Mouse (Mus musculus): ENCODE data around the gene Dleu7. TPM values are rescaled to one million over a fixed set of nuclear protein-coding genes. Genes with fewer than 3 reads are reported as not detected.

Gene Dleu7
- polyA plus RNA-seq, 1 experiment = 0.21 TPM

Other genes starting within 250 kb of the Dleu7 start
- 19.6 and 22.2 TPM in 2 replicates for gene Rnaseh2b, start 458 bp downstream of the Dleu7 start, polyA plus RNA-seq (2012; rRNA removed)
- gene Gucy1b2, start 163.2 kb upstream of the Dleu7 start, polyA plus RNA-seq (2012; rRNA removed) = not detected in 2 replicates

All from urinary bladder, adult 2 months (tissue).